Mouse (Mus musculus) heart, embryonic 13.5 days (tissue): ENCODE measurements around the gene Cblb. TPM values are rescaled to one million over a fixed set of nuclear protein-coding genes. Genes with fewer than 3 reads are reported as not detected.
A peak's percentile ranks its signal among the peaks of the same experiment; 100 is the strongest.

Source experiments
- ATAC-seq: fragments of 200-750 bp; cut with Nextera tagmentation; 2 replicates; pipeline ENCODE4 v1.8.0; 2017; ENCODE audit warnings: moderate TSS enrichment; ENCODE audit not compliant: insufficient number of reproducible peaks, low FRiP score, low TSS enrichment; ENCODE audit errors: extremely low read depth
- H3K27ac ChIP-seq: fragments of 300-500 bp; sonication (generic); replicated peaks from 2 replicates; pipeline ENCODE4 v1.5.1; 2015; ENCODE audit warnings: moderate library complexity, mild to moderate bottlenecking, inconsistent platforms
- H3K27me3 ChIP-seq: fragments of 300-500 bp; sonication (generic); replicated peaks from 2 replicates; pipeline ENCODE4 v1.6.1; 2015; ENCODE audit warnings: mild to moderate bottlenecking, inconsistent platforms
- H3K36me3 ChIP-seq: fragments of 300-500 bp; sonication (generic); 2 replicates; pipeline ENCODE4 v1.6.1; 2015; ENCODE audit warnings: mild to moderate bottlenecking, inconsistent platforms
- H3K4me1 ChIP-seq: fragments of 300-500 bp; sonication (generic); 2 replicates; pipeline ENCODE4 v1.6.1; 2015; ENCODE audit warnings: inconsistent platforms
- H3K4me2 ChIP-seq: fragments of 300-500 bp; sonication (generic); 2 replicates; pipeline ENCODE4 v1.6.1; 2015; ENCODE audit warnings: inconsistent platforms, mild to moderate bottlenecking, moderate library complexity
- H3K4me3 ChIP-seq: fragments of 300-500 bp; sonication (generic); 2 replicates; pipeline ENCODE4 v1.5.1; 2015; ENCODE audit warnings: moderate library complexity, mild to moderate bottlenecking, inconsistent platforms
- H3K9ac ChIP-seq: fragments of 300-500 bp; sonication (generic); 2 replicates; pipeline ENCODE4 v1.6.1; 2015; ENCODE audit warnings: inconsistent platforms, mild to moderate bottlenecking, moderate library complexity
- H3K9me3 ChIP-seq: fragments of 300-500 bp; sonication (generic); 2 replicates; pipeline ENCODE4 v1.6.1; 2016; ENCODE audit warnings: inconsistent platforms
- WGBS: fragments of 180-500 bp; shearing (Covaris S2); methylation state at CpG from one replicate; pipeline ENCODE4 v1.1.7; 2015; ENCODE audit warnings: mixed read lengths; 5-methylcytosine and 5-hydroxymethylcytosine counted together
- polyA plus RNA-seq: library from polyadenylated mRNA; unstranded; fragments of >200 nt; fragmentation: Nextera tagmentation; extraction: Ambion mirVana; gene quantifications from 2 replicates; pipeline ENCODE4 v1.2.1, GENCODE M21; 2015

The Cblb gene
- polyA plus RNA-seq, 1 experiment from 2014 or later, result 9.2 TPM

DNA sequence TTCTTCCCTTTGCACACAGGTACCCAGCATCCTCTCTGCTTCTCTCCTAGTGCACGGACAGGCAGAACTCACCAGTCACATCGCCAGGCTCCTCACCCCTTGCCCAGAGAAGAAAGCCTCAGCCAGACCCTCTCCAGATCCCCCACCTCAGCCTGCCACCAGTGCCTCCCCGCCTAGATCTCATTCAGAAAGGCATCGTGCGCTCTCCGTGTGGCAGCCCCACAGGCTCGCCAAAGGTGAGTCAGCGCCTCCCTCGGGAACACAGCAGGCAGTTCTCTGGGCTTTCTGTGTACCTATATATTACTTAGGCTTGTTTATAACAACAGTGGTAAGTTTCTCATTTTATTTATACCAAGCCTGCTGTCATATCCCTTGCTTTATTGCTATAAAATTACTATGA is 133.2 kb downstream of the Cblb start:
- no peak for ATAC-seq

DNA sequence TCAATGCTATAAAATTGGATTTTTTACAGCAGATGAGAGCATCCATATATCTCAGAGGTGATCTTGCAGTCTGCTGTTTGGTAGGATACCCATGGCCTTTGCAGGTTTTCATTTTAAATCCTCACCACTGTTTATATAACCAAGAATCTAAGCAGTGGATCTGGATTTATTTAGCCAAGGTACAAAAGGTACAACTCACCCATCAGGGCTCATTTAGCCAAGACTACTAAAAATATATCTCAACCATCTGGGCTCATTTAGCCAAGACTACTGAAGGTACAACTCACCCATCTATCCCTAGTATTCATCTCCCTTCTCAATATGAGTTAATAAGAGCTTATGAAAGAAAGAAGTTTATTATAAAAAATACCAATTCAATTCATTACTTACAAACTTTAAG is 142.2 kb downstream of the Cblb start:
- Histone ChIP-seq H3K27me3 (no peaks in the 10 kb centered on the region), H3K9me3 (no peaks in the 10 kb centered on the region), H3K9ac (no peak overlapping the region), H3K4me3 (no peak overlapping the region), H3K36me3 (peaks cover 58% of the 10 kb centered on the region), H3K27ac (no peak overlapping the region), H3K4me2 (no peak overlapping the region), H3K4me1 (peaks cover under 1% of the 10 kb centered on the region; the same call in 1 of the 2 replicates)
- no peak for ATAC-seq

More for the DNA sequence above, 133.2 kb downstream of the Cblb start:
- no peak overlapping the region for H3K27ac ChIP-seq
- H3K4me1 ChIP-seq, result peaks cover 9% of the 10 kb centered on the region
- H3K27me3 ChIP-seq, result no peaks in the 10 kb centered on the region
- 81% methylated on average over 9 of the region's 9 CpGs for WGBS
- peaks cover 38% of the 10 kb centered on the region for H3K36me3 ChIP-seq
- no peak overlapping the region for H3K9ac ChIP-seq
- no peak overlapping the region for H3K4me3 ChIP-seq
- H3K4me2 ChIP-seq, result no peak overlapping the region
- H3K9me3 ChIP-seq, result no peaks in the 10 kb centered on the region

DNA sequence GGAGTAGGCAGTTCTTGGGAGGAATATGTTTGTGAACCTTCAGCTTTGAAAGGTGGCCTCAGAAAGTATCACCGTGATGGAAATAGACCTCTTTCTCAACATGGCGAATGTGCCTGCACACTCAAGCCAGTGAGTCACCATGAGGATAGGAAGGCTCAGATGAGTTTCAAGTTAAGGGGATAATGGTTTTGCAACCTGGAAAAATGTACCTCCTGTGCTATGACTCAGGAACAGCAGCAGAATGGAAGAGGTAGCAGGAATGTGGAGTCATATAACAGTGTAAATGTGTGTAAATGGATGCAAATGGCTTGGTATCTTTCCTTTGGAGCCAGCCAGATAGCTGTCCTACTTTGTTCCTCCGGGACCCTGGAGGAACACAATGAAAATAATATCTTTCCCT is 148.8 kb downstream of the Cblb start:
- WGBS, result 60% methylated on average over 3 of the region's 3 CpGs
- H3K4me1 ChIP-seq, result peaks cover 24% of the 10 kb centered on the region
- H3K27ac ChIP-seq, result peak overlapping the region; percentile 44
- H3K9me3 ChIP-seq, result no peaks in the 10 kb centered on the region
- H3K36me3 ChIP-seq, result peaks cover 29% of the 10 kb centered on the region
- ATAC-seq, result no peak
- H3K4me2 ChIP-seq, result no peak overlapping the region
- no peaks in the 10 kb centered on the region for H3K27me3 ChIP-seq
- H3K9ac ChIP-seq, result no peak overlapping the region
- H3K4me3 ChIP-seq, result no peak overlapping the region

DNA sequence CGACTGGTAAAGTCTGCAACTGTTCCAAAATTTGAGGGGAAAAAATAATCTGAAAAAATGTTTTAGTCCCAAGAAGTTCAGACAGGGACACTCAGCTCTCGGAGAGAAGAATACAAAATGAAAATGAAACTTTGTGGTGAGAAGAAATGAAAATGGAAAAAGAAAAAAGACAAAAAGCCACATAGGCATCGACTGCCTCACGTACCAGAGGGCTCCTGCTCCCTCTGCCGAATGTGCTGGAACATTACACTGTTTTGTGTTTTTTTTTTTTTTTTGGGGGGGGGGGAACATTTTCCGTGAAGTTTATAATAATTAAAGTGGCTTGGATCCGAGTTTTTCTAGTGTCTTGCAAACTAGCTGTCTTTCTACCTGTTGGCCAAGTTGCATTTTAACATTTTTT is 151.0 kb downstream of the Cblb start:
- Histone ChIP-seq H3K27me3 (no peaks in the 10 kb centered on the region), H3K4me3 (no peak overlapping the region), H3K4me1 (peaks cover 34% of the 10 kb centered on the region), H3K9ac (no peak overlapping the region), H3K9me3 (no peaks in the 10 kb centered on the region), H3K36me3 (peaks cover 32% of the 10 kb centered on the region), H3K27ac (no peak overlapping the region), H3K4me2 (no peak overlapping the region)
- no peak for ATAC-seq
- 80% methylated on average over 7 of the region's 7 CpGs for WGBS

DNA sequence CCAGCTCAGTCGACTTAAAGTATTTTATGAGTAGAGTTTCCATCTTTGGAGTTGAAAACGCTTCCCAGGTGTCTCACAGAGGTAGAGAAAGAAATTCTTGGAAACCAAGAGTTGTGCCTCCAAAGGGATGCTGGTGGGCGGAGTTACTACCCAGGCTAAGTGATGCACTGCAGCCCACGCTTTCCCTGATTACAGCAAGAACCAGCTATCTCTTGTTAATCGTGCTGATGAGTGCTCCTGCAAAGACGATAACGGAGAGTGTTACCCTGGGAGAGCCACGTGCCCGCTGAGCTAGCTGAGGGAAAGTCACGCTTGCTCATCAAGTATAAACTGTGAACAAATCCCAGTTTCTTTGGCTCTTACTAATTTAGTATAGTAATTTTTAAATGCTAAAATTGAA is 153.3 kb downstream of the Cblb start:
- no peak overlapping the region for H3K4me2 ChIP-seq
- H3K36me3 ChIP-seq, result peaks cover 38% of the 10 kb centered on the region
- H3K4me3 ChIP-seq, result no peak overlapping the region
- H3K9ac ChIP-seq, result no peak overlapping the region
- H3K9me3 ChIP-seq, result no peaks in the 10 kb centered on the region
- 48% methylated on average over 10 of the region's 10 CpGs for WGBS
- ATAC-seq, result no peak
- H3K4me1 ChIP-seq, result peaks cover 27% of the 10 kb centered on the region
- H3K27ac ChIP-seq, result no peak overlapping the region
- H3K27me3 ChIP-seq, result no peaks in the 10 kb centered on the region

DNA sequence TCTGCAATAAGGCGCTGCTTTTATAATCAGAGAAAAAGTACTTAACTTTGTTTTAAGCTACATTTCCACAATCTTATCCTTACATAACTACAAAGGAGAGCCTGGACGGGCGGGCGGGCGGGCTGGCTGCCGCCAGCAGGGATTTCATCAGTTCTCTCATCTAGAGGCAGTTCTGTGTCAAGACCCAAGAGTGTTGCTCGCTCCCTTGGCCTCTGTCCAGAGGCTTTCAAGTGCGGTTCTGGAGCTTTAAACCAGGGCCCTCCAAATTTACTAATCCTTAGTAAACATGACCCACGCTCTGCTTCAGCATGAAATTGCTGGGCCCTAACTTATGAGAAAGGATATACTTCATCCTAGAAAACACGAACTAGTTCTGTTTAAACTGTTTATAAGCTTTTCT is 155.7 kb downstream of the Cblb start:
- no peak overlapping the region for H3K27ac ChIP-seq
- H3K27me3 ChIP-seq, result no peaks in the 10 kb centered on the region
- no peaks in the 10 kb centered on the region for H3K9me3 ChIP-seq
- ATAC-seq, result no peak
- no peak overlapping the region for H3K4me3 ChIP-seq
- peaks cover 20% of the 10 kb centered on the region for H3K4me1 ChIP-seq
- no peak overlapping the region for H3K4me2 ChIP-seq
- peaks cover 62% of the 10 kb centered on the region for H3K36me3 ChIP-seq
- WGBS, result 52% methylated on average over 10 of the region's 10 CpGs
- no peak overlapping the region for H3K9ac ChIP-seq

DNA sequence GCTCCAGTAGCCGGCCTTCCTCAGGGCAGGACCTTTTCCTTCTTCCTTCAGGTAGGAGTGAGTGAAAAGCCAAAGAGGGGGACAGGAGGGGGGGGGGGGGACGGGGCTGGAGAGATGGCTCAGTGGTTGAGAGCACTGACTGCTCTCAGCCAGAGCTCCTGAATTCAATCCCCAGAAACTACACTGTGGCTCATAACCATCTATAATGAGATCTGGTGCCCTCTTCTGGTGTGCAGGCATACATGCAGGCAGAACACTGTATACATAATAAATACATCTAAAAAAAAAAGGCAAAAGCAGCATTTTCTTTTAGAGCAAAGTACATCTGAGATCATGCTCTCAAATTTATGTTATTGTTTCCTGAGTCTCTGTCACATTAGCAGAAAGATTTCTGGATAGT is 158.1 kb downstream of the Cblb start:
- Histone ChIP-seq H3K4me2 (no peak overlapping the region), H3K4me3 (no peak overlapping the region), H3K9me3 (no peaks in the 10 kb centered on the region), H3K27me3 (no peaks in the 10 kb centered on the region), H3K4me1 (peaks cover 19% of the 10 kb centered on the region), H3K9ac (no peak overlapping the region), H3K27ac (no peak overlapping the region), H3K36me3 (peaks cover 69% of the 10 kb centered on the region)
- ATAC-seq, result no peak
- 77% methylated on average over 1 of the region's 2 CpGs for WGBS

DNA sequence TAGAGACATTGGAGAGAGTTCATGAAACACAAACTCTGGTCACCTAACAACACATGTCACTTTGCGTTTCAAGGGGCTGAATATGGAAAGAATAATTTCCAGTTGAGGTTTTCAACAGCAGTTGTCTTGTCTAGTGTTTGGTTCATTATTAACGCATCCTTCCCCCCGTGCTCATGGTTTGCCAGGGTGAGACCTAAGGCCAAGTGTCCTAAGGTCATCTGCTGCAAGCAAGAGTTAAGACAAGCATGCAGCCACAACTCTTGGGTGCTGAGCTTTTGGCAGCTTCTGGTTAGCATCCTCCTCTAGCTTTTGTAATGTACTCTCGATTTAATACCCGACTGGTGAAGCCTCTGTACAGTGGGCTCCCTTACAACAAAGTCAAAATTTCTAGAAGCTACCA is 159.7 kb downstream of the Cblb start:
- Histone ChIP-seq H3K9ac (no peak overlapping the region), H3K27ac (no peak overlapping the region), H3K27me3 (no peaks in the 10 kb centered on the region), H3K36me3 (peaks cover 73% of the 10 kb centered on the region), H3K4me1 (peaks cover 15% of the 10 kb centered on the region), H3K9me3 (no peaks in the 10 kb centered on the region), H3K4me2 (no peak overlapping the region), H3K4me3 (no peak overlapping the region)
- ATAC-seq, result no peak
- WGBS, result 77% methylated on average over 5 of the region's 5 CpGs

DNA sequence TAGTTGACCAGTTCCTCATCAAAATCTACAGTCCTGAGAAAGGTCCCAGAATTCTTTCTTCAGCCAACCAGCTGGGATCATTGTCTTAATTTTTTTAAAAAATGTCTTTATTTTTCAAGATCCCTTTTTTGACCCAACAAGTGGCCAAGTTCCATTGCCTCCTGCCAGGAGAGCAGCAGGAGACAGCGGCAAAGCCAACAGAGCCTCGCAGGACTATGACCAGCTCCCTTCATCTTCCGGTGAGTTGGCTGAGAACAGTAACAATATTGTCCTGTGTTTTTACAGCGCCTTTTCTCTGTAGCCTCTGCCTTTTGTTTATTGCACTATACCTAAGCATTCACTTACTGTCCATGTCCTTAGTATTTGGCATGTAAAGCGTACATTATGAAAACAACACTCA is 163.0 kb downstream of the Cblb start:
- Histone ChIP-seq H3K4me3 (no peak overlapping the region), H3K27ac (no peak overlapping the region), H3K4me1 (peaks cover 4% of the 10 kb centered on the region; the same call in 1 of the 2 replicates), H3K9ac (no peak overlapping the region), H3K27me3 (no peaks in the 10 kb centered on the region), H3K36me3 (peaks cover 65% of the 10 kb centered on the region), H3K9me3 (no peaks in the 10 kb centered on the region), H3K4me2 (no peak overlapping the region)
- no peak for ATAC-seq
- WGBS, result 89% methylated on average over 5 of the region's 5 CpGs

DNA sequence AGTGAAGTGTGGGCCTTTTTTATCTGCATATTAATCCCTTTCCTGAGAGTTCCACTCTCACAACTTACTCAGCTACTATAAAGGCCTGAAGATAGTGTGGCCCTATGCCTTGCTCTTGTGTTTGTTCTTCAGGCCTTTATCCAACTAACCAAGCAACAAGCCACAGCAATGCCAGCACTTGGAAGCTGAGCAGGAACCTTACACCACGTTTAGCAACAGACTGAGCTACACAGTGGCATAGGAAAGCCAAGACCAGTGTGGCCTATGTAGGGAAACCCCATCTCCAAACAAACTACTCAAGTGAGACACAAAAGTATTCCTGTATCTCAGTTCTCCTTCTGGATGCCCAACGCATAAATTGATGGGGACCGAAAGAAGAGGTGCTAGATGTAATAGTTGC is 163.8 kb downstream of the Cblb start:
- H3K9ac ChIP-seq, result no peak overlapping the region
- H3K4me3 ChIP-seq, result no peak overlapping the region
- H3K4me2 ChIP-seq, result no peak overlapping the region
- H3K9me3 ChIP-seq, result no peaks in the 10 kb centered on the region
- H3K4me1 ChIP-seq, result peaks cover 4% of the 10 kb centered on the region; the same call in 1 of the 2 replicates
- no peak for ATAC-seq
- 84% methylated on average over 3 of the region's 3 CpGs for WGBS
- H3K27ac ChIP-seq, result no peak overlapping the region
- H3K27me3 ChIP-seq, result no peaks in the 10 kb centered on the region
- H3K36me3 ChIP-seq, result peaks cover 56% of the 10 kb centered on the region

DNA sequence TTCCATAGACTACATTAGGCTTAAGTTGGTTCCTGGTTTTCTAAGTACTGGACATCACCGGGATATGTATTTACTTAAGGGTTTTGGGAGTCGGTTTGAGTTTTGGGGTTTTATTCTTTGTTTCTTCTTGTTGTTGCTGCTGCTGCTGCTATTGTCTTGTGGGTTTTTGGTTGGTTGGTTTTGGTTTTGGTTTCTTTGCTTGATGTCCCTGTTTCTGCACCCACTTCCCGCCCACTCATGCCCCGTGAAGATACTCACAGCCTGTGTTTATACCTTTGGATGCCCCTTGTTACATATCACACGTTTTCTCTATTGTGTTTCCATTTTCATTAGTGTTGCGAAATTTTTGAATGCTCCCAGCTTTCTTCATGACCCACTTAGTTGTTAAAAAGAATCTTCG is 169.1 kb downstream of the Cblb start:
- 90% methylated on average over 7 of the region's 7 CpGs for WGBS

DNA sequence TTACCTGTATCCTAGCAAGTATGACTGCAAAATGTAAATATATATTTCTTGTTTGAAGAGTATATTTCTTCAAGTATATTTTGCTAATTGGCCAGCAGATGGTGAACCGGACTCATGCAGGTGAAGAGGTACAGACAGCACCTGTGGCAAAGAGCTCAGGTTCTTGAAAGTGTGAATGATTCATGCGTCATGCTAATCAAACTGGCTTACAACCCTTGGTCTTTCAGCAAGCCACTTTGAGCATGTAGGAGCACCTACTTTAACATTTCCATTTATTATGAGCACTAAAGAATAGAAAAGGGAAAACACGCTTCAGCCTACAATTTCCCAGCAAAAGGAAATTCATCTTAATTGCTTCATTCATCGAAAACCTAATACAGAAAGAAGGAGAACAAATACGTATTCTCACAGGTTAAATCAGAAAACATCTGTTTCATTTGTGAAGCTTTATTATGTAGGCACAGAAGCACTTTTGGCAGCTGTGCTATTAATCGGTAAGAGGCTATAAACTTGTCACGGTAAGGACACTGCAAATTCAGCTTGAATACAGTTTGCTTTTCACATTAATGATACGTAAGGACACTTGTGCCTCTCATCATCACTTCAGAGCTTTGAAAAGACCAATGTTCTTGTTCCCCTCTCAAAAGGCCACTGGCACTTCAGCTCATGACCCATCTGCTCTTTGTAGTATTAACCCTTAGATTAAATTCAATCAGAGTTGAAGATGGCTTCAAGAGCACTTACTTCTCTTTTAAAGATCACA is 180.0 kb downstream of the Cblb start:
- no peak overlapping the region for H3K9ac ChIP-seq
- H3K9me3 ChIP-seq, result no peaks in the 10 kb centered on the region
- H3K27ac ChIP-seq, result no peak overlapping the region
- 85% methylated on average over 8 of the region's 8 CpGs for WGBS
- H3K4me1 ChIP-seq, result peaks cover 6% of the 10 kb centered on the region
- no peak for ATAC-seq
- no peak overlapping the region for H3K4me3 ChIP-seq
- H3K27me3 ChIP-seq, result no peaks in the 10 kb centered on the region
- H3K4me2 ChIP-seq, result no peak overlapping the region
- H3K36me3 ChIP-seq, result peaks cover 3% of the 10 kb centered on the region

More for the DNA sequence above, 169.1 kb downstream of the Cblb start:
- Histone ChIP-seq H3K36me3 (peaks cover 39% of the 10 kb centered on the region), H3K27me3 (no peaks in the 10 kb centered on the region), H3K4me3 (no peak overlapping the region), H3K4me1 (peaks cover 4% of the 10 kb centered on the region; the same call in 1 of the 2 replicates), H3K4me2 (no peak overlapping the region), H3K9me3 (no peaks in the 10 kb centered on the region), H3K9ac (no peak overlapping the region), H3K27ac (no peak overlapping the region)
- no peak for ATAC-seq
